Mouse (Mus musculus): ENCODE results near the gene Syk.

- TF ChIP-seq CTCF (IDR thresholded peaks at IDR 0.05; ENCODE audit: low read depth) (peak; percentile 67), EP300 (IDR thresholded peaks at IDR 0.05; ENCODE audit: low read depth) (no peak)
Observed at GRCm38 (mm10) chr13:52565103-52565739, 17.8 kb upstream of the Syk start.
